Mouse (Mus musculus) bone marrow macrophage, adult 2 months (primary cell): ENCODE measurements around the gene Ptcd3.

Source experiments
- CTCF ChIP-seq: IDR thresholded peaks from 2 replicates; pipeline ENCODE4 v1.5.1; 2012; ENCODE audit warnings: low read depth, mild to moderate bottlenecking, low read length, moderate library complexity
- POLR2A ChIP-seq: IDR thresholded peaks from 2 replicates; pipeline ENCODE4 v1.6.1; 2012; ENCODE audit warnings: mild to moderate bottlenecking, low read depth, low read length, borderline replicate concordance

DNA sequence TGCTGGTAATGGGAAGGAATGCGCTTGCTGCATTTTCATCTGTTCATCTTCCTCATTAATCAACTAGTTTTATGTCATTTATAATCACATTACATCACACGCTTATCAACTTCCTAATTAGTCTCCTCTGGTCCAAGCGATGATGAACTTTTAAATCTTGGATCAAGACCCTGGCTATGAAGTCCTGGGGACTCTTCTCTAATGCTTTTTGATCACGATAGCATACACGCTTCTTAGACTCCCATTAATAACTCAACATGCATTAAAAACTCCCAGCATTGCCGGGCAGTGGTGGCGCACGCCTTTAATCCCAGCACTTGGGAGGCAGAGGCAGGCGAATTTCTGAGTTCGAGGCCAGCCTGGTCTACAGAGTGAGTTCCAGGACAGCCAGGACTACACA lies 834 bp upstream of the Ptcd3 start:
- TF ChIP-seq CTCF (no peak), POLR2A (no peak)
